Mouse (Mus musculus) stomach, postnatal 0 days (tissue): ENCODE measurements around the gene Derl3.

Experiments used
- CTCF ChIP-seq: IDR thresholded peaks from 2 replicates; pipeline ENCODE4 v1.5.1; 2016; ENCODE audit warnings: antibody characterized with exemption, low read depth, mild to moderate bottlenecking, moderate library complexity
- EP300 ChIP-seq: optimal IDR thresholded peaks from 2 replicates; pipeline ENCODE3; 2016; ENCODE audit warnings: antibody characterized with exemption

GRCm38 (mm10) chr10:75915557-75915956 lies 22.3 kb downstream of the Derl3 start:
- no peak for TF ChIP-seq CTCF
- no peak for TF ChIP-seq EP300
